Mouse (Mus musculus): ENCODE measurements at regions not wholly inside any gene's neighbourhood (a gene's known extent, or its start where the extent isn't known, plus 50 kb on each side); places are given as distances from the start of the nearest gene placed in this dataset.
A peak's percentile ranks its signal among the peaks of the same experiment; 100 is the strongest.

DNA sequence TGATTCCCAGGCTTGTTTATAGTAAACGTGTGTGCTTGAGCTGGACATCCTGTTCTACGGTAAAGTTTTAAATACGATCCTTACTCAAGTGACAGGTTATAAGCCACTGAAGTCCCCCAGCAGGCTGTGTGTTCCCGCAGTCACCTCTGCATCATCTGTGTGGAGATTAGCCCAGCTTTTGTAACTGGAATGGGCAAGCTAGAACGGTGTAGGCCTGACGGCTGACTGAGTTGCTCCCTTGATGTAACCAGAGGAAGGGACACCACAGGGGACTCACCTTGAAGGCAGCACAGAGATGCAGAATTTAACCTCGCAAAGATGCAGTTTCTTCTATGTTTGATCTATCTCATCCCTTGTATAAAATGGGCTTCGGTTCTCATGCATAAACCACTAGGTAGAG is 418.4 kb upstream of the Pou3f3 start:
- no peak for DNase-seq (ENCODE audit: low spot score in 2 of 2)

DNA sequence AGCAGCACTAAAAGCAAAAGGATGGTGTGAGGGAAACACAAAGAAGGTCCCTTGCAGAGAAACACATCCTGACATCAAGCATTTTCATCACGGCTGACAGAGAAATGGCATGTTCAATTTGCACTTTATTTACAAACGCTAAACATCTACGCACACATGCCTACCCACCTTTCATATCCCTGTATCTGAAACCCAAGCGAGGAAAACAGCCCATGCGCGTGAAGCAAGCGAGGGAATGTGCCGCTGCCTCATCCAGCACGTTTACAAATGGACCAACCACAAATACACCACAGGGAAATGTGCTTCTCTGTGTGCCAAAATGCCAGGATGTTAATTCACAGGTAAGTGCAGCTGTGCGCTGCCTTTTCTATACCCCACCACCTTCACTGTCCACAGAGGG is 399.7 kb upstream of the Pou3f3 start:
- DNase-seq (ENCODE audit: low spot score in 2 of 2) = no peak

DNA sequence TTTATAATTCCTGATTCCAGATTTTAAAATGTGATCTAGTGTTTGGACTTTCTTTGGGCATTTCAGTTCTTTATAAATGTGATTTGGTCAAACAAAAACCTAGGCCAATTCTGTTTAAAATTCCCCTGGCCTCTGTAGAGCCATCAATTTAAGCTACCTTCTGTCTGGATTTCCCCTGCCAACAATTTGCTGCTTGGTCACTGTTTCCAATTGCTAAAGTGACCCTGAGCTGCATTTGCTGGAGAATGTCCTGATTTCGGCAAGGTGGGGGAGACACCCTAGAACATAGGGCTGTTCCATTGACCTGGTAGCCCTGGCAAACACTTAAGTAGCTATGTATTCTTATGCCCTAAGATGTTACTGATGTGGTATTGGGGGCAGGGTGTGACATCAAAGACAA is 386.3 kb upstream of the Pou3f3 start:
- no peak for DNase-seq (ENCODE audit: low spot score in 2 of 2)

DNA sequence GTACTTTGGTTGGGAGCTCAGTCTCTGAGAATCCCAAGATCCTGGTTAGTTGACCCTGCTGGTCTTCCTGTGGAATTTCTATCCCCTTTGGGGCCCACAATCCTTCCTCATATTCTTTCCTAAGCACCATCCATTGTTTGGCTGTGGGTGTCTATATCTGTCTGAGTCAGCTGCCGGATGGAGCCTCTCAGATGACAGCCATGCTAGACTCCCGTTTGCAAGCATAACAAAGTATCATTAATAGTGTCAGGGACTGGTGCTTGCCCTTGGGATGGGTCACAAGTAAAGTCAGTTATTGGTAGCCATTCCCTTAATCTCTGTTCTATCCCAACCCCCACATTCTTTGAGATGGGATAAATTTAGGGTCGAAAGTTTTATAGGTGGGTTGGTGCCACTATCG is 382.1 kb upstream of the Pou3f3 start:
- DNase-seq (ENCODE audit: low spot score in 2 of 2) = no peak

DNA sequence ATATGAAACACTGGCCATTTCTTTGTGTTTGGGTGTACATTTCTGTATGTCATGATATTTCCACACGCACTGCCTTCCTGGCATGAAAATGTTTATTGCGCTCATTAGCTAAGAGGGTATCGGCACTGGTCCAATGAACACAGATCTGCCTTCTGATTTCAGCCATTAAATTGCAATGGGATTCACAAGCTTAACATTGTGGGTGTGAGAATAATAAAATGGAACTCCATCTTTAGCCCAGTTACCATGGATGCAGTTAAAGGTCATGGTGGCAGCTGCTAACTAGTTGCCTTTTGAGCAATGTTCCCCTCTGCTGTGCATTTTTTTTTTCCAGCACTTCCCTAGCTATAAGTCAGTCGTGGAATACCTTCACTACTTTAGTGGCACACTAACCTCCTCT is 343.7 kb upstream of the Pou3f3 start:
- DNase-seq (ENCODE audit: low spot score in 2 of 2) = no peak

DNA sequence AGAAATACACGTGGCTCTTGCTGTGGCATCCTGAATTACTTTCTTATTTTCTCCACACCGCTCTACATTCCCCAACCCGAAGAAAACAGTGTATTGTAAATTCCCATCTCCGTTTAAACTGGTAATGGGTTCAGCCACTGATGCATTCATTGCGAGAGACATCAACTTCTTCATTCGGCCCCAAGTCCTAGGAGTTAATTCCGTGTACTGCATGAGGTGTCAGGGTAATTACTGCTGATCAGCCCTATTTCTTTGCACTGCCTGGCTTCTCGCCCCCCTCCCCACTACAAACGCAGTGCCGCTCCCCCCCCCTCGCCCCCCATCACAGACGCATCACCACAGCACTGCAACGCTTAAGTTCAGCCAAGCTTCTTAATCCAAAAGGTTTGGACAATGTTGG is 343.2 kb upstream of the Pou3f3 start:
- DNase-seq (ENCODE audit: low spot score in 2 of 2) = no peak

DNA sequence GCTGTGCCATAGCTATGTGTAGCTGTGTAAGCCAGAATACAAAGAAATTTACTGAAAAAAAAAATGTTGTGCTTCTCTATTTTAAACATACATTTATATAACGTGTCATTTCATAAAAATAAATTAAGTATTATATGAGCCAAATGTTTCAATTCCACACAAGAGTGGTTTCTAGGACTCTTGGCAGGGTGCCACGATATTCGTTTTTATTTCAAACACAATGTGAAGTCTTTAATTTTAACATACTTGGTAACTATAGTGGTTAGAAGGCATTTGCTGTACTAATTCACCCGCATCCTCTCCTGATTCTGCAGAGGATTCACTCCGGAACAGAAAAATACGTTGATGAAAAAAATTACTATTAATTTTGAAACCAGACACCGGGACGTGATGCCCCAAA is 342.5 kb upstream of the Pou3f3 start:
- no peak for DNase-seq (ENCODE audit: low spot score in 2 of 2)

DNA sequence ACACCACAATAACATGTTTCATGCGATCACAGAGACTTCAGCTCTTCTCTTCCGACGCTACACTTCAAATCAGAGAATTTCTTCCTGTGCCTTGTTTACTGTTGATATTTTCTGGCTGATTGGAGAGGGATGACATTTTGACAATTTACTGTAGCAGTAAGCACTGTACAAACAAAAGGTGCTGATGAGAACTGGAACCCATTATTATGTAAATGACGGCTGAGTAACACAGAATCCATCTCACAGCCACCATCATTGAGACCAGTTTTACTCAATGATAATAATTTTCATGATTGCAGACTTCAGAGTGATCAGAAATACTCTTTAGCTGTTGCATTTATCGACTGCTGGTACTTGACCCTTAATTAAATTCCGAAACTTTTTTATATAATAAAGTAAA is 341.5 kb upstream of the Pou3f3 start:
- DNase-seq (ENCODE audit: low spot score in 2 of 2) = no peak

DNA sequence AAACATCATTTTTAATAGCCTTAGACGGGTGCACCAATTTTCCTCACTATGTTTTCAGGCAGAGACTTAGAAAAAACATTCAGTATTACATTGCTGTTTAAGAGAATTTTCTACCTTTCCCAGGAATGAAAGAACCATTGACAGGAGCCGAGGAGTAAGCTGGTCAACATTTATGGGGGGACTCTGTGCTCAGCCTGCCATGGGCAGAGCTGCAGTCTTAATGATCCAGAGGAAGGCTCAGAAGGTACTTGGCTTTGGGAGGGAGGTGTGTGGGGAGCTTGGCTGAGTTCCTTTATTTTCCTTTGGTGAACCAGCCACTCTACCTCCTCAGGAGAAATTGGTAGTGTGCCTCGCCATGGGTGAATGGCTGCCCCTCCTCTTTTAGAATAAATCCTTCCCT is 333.1 kb upstream of the Pou3f3 start:
- DNase-seq (ENCODE audit: low spot score in 2 of 2) = no peak

DNA sequence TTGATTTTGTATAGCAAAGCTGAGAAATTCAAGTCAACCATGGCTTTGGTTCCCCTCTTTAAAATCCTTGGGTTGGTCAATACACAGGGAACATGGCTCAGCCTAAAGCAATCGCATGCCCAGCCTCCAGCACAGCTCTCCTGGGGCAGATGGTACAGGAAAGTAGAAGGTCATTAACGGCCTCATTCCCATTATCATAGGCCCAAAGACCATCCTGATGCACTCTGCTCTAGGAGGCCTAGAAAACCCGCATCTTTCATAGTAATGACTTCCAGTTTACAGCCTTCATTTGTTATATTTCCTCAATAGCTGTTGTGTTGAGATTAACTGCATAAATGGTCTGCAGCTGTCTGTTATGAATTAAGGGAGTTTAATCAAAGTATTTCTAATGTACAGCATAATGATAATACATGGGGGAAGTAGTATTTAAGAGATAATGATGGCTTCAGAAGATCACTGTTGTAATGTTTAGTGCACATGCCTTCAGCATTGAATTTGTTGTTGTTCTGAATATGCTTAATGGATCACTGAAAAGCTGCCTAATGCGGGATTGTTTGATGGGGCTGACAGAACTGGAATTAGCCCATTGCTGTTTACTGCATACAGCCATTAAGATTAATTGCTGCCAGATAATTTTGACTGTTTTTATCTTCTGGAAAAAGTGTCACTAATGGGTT is 329.8 kb upstream of the Pou3f3 start:
- DNase-seq (ENCODE audit: low spot score in 2 of 2) = no peak

DNA sequence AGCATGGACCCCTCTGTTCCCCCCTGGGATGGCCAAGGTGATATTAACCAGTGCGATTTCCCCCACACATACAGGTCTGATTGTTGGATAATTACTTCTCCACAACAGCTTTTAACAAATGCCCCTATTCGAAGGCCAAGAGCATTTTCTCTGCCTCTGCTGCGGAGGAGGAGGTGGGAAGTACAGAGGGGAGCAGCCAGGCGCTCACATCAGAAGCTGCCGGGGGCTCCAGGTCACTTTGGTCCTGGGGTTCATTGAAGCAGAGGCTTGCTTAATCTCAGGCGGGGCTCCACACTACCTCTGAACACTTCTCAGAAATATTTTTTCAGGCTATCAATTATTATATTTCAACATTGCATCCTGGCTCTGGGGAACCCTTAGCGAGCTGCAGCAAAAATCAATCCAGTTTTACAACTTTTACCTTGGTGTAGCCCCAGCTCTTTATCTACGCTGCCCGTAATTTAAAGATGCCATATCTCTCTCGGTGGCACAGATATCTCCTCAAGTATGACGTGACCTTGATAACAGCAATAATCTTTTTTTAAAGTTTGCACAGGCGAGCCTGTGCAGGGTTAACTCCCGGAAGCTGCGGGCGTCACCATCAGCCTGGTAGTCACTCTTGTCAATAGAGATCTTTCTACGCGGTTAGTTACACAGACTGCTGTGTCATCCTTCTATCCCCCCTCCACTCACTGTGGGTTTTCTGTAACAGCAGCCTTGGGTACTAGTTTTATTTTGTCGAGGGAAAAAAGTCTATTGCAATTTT is 307.5 kb upstream of the Pou3f3 start:
- peak; percentile 5 to 10 for DNase-seq (ENCODE audit: low spot score in 2 of 2)

DNA sequence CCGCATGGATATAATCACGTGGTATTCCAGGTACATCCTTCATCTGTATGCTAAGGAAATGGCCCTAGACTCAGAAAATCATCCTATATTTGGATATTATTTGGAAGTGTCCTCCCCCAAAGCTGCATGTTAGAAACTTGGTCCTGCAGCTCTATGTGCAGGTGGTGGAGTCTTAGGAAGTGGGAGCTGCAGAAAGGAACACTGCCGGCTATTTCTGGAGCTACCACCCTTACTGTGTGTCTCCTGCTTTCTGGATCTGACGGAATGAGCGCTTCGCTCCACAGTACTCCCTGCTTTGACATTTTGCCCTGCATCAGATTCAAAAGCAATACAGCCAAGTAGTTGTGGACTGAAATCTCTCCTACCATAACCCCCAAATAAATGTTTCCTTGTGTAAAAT is 306.8 kb upstream of the Pou3f3 start:
- no peak for DNase-seq (ENCODE audit: low spot score in 2 of 2)

DNA sequence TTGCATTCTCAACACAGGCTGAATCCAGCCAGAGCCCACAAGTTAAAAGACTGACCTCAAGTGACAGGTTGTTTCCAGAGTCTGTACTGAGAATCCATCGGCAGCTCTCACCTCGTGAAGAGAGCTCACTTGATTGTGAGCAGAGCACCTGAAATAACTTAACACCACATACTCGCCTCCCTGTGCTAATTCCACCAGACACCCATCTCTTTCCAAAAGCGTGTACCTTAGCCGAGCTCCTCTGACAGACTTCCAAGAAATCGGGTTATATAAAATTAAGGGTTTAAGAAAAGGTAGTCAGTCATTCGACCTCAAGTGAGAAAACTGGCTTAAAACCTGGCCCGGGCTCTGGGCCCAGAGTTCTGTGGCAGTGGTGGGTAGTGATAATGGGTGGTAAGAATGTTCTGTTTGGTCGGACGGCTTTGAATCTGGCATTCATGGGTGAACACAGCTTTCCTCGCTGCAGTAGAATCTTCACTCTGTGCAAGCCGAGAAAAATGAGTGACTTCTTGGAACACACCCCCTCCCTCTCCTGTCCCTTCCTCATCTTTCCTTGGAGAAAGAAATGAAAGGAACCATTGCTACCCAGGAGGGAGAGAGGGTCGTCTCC is 299.8 kb upstream of the Pou3f3 start:
- no peak for DNase-seq (ENCODE audit: low spot score in 2 of 2)

DNA sequence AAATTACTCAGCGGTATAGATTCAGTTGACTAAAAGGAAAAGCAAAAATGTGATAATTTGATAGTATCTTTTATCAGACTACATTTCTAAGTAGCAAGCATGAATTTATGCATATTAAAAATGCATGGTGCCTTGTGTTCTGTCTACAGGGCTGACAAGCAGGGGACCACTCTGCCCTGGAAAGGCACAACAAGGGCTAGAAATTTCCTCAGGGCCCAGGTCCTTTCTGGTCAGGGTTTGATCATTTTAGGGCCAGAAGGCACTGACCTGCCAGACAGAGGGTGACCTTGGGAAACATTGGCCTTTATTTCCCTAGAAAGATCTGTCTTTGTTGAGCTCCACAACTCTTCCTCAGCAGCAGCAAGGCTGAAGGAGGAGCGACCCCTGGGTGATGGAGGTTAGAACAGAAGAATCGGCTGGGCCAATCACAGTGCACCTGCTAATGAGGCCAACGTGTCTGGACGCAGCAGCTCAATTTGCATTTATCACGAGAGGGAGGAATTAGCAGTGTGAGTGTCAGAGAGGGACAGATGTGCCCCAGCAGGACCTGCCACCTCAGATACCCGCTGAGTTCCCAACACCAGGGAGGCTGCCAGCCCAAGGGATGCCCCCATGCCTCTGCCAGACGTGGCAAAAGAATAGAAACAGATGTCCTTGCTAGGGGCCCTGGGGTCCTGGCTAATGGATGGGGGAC is 297.0 kb upstream of the Pou3f3 start:
- no peak for DNase-seq (ENCODE audit: low spot score in 2 of 2)

DNA sequence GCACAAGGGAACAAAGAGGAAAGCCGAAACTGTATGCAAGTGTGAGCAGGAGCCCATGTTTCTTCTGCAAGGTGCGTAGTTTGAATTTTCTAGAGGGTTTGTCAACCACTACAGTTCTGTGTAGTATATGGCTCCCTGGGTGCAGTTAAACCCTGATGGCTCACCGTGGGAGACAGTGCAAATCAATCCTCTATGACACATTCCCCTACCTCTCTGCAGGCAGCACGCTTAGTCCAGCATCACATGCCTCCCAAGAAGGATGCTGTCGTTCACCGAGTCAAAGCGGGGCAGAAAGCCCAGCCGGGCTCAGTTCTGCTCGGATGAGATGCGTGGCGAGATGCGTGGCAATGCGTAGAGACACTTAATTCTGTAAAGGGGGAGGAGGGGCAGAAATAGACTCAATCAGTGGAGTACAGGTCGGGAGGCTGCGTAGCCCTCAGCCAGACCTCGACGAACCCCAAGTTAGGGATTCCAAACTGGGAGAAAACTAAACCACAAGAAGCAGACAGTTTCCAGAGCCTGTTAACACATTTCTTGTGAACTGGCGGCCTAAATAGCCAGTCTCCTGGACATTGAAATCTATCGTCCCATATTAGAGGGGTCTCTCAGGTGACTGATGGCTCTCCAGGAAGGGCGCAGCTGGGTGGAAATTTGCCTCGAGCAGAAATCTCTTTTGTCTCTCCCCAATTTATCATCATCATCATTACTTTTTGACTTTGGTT is 279.6 kb upstream of the Pou3f3 start:
- no peak for DNase-seq (ENCODE audit: low spot score in 2 of 2)

DNA sequence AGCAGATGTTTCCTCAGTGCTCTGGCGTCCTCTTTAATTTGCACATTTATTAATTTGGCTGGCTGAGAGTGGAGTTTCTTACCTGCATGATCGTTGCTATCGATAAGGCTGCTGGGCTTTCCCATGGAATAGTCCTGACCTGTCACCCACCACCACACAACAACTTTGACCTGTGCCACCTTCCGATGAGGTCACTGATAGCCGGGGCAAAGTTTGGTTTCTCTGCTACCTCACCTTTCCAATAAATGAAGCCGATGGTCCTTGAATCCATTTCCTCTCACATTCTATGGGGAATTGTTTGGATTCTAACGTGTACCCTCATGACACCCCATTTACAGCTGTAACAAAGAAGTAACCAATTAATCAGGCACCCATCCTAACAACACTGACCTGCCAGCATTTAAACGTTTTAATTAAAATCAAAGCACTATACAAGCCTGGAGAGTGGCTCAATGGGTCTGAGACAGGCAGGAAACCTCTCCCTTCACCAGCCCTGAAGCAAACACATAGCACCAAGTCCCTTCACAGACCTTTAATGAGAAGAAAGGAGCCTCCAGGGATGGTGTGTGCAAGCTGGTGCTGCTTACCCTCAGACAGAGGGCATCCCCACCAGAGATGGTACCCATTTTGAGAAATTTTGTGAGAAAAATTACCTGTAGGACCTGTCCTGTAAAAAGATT is 278.9 kb upstream of the Pou3f3 start:
- DNase-seq (ENCODE audit: low spot score in 2 of 2) = no peak

DNA sequence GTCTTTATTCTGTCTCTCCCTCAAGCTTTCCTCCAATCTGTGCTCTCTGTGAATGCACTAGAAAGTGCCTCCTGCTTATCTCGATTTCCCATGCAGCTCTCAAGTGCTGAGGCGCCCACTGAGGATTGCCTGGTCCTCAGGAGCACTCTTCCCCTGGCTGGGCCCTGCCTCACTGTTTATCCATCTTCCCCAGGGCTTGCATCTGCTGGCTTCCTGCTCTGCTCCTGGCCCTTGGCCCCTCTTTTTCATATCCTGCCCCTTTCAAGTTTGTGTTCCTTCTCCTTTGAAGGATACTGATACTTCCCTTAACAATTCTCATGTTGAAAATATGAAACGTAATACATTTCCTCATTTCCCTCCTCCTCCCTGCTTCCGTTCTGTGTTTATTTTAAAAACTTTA is 277.8 kb upstream of the Pou3f3 start:
- no peak for DNase-seq (ENCODE audit: low spot score in 2 of 2)

DNA sequence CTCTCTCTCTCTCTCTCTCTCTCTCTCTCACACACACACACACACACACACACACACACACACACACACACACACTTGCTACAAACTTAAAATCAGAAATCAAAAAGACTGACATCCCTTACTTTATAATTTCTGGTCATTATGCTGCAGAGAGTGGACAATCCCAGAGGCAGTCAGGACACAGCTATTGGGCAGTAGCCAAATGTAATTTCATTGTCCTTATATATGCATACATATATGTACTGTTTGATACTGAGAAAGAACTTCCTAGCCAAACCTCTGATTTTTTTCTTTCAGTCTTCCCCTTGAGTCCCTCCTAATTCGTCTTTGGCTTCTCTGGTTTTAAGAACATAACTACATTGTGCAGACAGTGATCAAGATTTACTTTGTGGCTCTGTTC is 277.3 kb upstream of the Pou3f3 start:
- DNase-seq (ENCODE audit: low spot score in 2 of 2) = no peak

DNA sequence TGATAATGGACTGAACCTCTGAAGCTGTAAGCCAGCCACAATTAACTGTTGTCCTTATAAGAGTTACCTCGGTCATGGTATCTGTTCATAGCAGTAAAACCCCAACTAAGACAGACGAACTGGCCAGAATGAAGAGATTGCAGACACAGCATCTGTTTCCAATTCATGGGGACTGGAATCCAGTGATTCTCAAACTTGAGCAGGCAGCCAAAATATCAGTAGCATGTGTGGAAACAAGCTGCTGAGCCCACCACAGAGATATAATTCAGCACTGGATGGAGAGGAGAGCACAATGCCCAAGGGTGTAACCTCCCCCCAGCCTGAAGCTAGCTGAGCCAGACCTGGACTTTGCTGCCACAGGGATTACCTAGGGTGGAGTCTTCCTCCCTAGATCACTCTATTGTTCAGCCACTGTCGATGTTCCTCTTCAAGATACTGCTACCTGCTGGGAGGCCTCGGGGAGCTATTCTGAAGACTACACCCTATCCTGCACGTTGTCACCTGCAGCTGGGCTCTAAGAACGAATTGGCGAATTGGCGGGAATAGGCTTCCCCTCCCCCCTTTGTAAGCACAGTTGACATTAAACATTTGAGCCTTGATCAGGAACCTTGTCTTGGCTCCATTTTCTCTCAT is 259.1 kb upstream of the Pou3f3 start:
- DNase-seq (ENCODE audit: low spot score in 2 of 2) = no peak

DNA sequence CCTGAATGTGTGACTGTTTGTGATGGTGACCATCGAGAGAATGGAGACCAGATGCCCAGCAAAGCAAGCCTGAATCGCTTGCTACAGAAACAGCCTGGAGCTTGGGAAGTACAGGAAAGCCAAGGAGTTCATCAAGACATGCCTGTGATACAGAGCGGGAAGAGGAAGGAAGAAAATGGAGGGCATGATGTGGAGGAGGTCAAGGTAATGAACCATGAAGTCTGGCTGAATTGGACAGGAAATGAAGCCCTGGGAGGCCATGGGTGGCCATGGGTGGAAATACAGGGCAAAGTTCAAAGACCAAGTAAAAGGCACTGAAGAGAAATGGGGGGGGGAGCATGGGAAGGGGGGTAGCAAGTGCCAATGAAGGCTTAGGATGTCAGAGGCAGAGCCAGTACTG is 227.2 kb upstream of the Pou3f3 start:
- DNase-seq (ENCODE audit: low spot score in 2 of 2) = no peak

Measured in urinary bladder, adult 18-20 months (tissue).